Mouse (Mus musculus): ENCODE measurements around the gene Grik3. TPM values are rescaled to one million over a fixed set of nuclear protein-coding genes. Genes with fewer than 3 reads are reported as not detected.

Gene Grik3
- polyA plus RNA-seq, 1 experiment from 2014 or later, result 0.07 TPM

DNA sequence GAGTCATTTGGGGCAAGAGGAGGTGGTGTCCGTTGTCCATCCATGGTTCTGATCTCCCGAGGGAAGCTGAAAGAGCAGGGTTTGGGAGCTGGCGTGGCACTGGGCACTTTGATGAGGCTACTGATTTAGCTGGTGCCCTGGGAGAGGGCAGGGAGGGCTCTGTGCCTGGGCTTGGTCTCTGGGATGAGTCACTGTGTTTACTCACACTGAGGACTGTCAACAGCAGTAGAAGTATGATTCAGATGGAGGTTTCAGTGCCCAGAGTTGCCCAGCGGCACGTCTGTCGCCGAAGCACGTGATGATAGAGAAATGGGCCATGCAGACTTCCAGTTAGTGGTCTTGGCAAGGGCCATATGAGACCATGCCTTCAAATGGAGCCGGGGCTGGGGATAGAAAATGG is 63.3 kb downstream of the Grik3 start:
- TF ChIP-seq CTCF (IDR thresholded peaks at IDR 0.05; ENCODE audit: low read depth), result no peak
- Histone ChIP-seq H3K36me3 (ENCODE audit: control insufficient read depth, insufficient read depth) (no peaks in the 10 kb centered on the region), H3K9ac (ENCODE audit: low read depth, low read length) (no peak overlapping the region), H3K4me2 (replicated peaks; ENCODE audit: low read depth) (no peak overlapping the region), H3K4me1 (replicated peaks; ENCODE audit: control insufficient read depth, insufficient read depth, low read length) (no peaks in the 10 kb centered on the region), H3K27me3 (replicated peaks; ENCODE audit: control insufficient read depth, insufficient read depth, low read length) (no peaks in the 10 kb centered on the region), H3K4me3 (ENCODE audit: low read depth, low read length) (no peak overlapping the region), H3K9me3 (ENCODE audit: control insufficient read depth) (no peaks in the 10 kb centered on the region), H3K27ac (ENCODE audit: low read depth, low read length) (no peak overlapping the region)
- 85% methylated on average over 9 of the region's 9 CpGs for WGBS
- no peak for ATAC-seq

DNA sequence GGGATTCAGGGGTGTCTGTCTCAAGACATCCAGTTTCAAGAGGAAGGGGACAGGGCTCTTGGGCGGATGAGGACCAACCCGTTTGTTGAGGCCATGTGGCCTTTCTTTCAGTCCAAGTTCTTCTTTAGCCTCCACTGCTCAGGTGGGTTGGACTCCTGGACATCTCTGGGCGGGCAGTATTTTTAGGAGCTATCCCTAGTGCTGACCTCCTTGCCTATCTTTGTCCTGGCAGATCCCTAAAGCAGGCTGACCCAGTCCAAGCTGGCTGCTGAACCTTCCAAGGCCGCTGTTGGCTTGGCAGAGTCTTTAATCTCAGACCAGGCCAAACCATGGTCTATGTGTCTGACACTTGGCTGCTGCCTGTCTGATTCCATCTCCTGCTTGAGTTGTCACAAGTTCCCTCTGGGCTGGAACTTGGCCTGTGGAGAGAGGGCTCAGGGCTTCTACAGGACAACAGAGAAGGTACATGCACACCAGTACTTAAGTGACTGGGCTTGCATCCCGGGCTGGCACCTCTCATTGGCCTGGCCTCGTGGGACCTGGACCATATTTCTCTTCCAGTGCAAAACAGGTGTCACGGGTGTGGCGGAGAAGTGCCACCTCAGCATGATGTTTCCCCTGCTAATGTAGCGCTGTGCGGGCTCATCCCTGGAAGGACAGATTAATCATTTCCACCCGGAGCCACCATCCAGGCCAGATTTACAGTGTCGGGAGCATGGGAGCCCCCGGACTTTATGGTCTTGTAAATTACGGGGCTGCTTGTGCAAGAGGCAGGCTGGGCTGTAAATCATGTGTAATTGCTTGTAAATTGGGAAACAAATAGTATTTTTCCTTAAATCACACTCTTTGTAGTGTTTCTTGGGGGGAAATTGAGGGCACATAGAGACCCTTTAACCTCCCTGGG is 66.2 kb downstream of the Grik3 start:
- Histone ChIP-seq H3K27me3 (replicated peaks; ENCODE audit: control insufficient read depth, insufficient read depth, low read length) (no peaks in the 10 kb centered on the region), H3K4me1 (replicated peaks; ENCODE audit: control insufficient read depth, insufficient read depth, low read length) (no peaks in the 10 kb centered on the region), H3K9ac (ENCODE audit: low read depth, low read length) (no peak overlapping the region), H3K4me2 (replicated peaks; ENCODE audit: low read depth) (no peak overlapping the region), H3K27ac (ENCODE audit: low read depth, low read length) (no peak overlapping the region), H3K36me3 (ENCODE audit: control insufficient read depth, insufficient read depth) (no peaks in the 10 kb centered on the region), H3K4me3 (ENCODE audit: low read depth, low read length) (no peak overlapping the region), H3K9me3 (ENCODE audit: control insufficient read depth) (no peaks in the 10 kb centered on the region)
- ATAC-seq, result no peak
- 48% methylated on average over 14 of the region's 14 CpGs for WGBS
- TF ChIP-seq CTCF (IDR thresholded peaks at IDR 0.05; ENCODE audit: low read depth), result no peak

DNA sequence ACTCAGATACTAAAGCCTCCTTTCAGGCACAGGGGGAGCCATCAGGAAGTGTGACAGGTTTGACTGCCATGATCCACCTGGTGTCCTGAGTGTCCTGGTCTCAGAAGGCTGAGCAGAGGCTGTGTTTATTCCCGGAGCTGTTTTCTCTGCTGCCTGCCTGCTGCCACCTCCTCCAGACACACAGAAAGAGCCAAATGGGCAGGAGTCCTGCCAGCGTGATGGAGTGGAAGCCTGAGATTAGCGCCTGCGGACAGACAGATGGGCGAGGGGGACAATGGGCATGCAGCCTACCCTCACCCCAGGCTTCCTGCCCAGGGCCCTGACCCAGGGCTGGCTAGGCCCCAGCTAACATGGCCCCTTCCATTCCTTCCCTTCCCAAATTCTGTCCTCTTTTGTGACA is 69.1 kb downstream of the Grik3 start:
- no peak for ATAC-seq
- 64% methylated on average over 5 of the region's 5 CpGs for WGBS

DNA sequence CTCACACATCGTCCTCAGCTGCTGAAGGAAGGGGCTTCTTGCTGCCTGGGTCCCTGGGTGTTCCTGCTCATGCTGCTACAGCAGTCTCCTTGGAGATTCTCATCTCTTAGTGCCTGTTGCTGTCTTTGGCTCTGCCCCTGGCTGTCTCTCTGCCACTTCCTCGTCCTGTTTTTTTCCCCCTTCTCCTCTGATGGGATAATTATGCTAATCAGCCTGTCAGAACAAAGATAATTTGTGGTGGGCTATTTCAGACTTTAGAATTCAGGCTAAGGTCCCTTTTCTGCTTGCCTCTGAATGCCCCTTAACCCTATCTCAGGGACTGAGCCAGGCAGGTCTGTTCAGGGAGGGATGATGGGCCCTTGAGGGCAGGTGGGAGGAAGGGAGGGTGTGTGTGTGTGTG is 70.3 kb downstream of the Grik3 start:
- Histone ChIP-seq H3K4me3 (ENCODE audit: low read depth, low read length) (no peak overlapping the region), H3K9me3 (ENCODE audit: control insufficient read depth) (no peaks in the 10 kb centered on the region), H3K4me2 (replicated peaks; ENCODE audit: low read depth) (no peak overlapping the region), H3K4me1 (replicated peaks; ENCODE audit: control insufficient read depth, insufficient read depth, low read length) (no peaks in the 10 kb centered on the region), H3K9ac (ENCODE audit: low read depth, low read length) (no peak overlapping the region), H3K27me3 (replicated peaks; ENCODE audit: control insufficient read depth, insufficient read depth, low read length) (no peaks in the 10 kb centered on the region), H3K36me3 (ENCODE audit: control insufficient read depth, insufficient read depth) (no peaks in the 10 kb centered on the region), H3K27ac (ENCODE audit: low read depth, low read length) (no peak overlapping the region)
- no peak for TF ChIP-seq CTCF (IDR thresholded peaks at IDR 0.05; ENCODE audit: low read depth)
- WGBS, result 19% methylated on average over 2 of the region's 2 CpGs
- ATAC-seq, result no peak

More for the DNA sequence above, 69.1 kb downstream of the Grik3 start:
- TF ChIP-seq CTCF (IDR thresholded peaks at IDR 0.05; ENCODE audit: low read depth), result no peak
- no peak overlapping the region for H3K9ac ChIP-seq (ENCODE audit: low read depth, low read length)
- H3K27me3 ChIP-seq (replicated peaks; ENCODE audit: control insufficient read depth, insufficient read depth, low read length), result no peaks in the 10 kb centered on the region
- no peaks in the 10 kb centered on the region for H3K9me3 ChIP-seq (ENCODE audit: control insufficient read depth)
- H3K4me3 ChIP-seq (ENCODE audit: low read depth, low read length), result no peak overlapping the region
- H3K27ac ChIP-seq (ENCODE audit: low read depth, low read length), result no peak overlapping the region
- H3K4me1 ChIP-seq (replicated peaks; ENCODE audit: control insufficient read depth, insufficient read depth, low read length), result no peaks in the 10 kb centered on the region
- H3K4me2 ChIP-seq (replicated peaks; ENCODE audit: low read depth), result no peak overlapping the region
- H3K36me3 ChIP-seq (ENCODE audit: control insufficient read depth, insufficient read depth), result no peaks in the 10 kb centered on the region

DNA sequence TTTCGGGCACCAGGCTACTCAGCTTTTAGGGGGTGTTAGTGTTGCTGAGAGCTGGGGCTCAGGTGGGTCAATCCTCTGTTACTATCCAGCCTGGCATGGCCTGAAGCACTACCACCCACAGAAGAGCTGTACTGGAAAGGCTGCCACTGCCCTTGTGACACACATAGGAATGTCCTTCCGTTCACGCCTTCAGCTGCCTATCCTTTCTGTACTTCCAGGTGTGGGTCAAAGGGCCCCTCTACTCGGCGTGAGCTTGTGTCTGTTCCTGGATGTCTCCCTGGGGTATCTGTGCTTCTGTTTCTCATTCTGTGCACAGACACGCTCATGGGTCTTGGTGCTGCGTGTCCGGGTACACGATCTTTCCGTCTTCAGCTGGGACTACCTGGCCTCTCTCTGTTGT is 73.1 kb downstream of the Grik3 start:
- H3K9me3 ChIP-seq (ENCODE audit: control insufficient read depth), result no peaks in the 10 kb centered on the region
- H3K27ac ChIP-seq (ENCODE audit: low read depth, low read length), result no peak overlapping the region
- 83% methylated on average over 10 of the region's 10 CpGs for WGBS
- no peak overlapping the region for H3K9ac ChIP-seq (ENCODE audit: low read depth, low read length)
- H3K27me3 ChIP-seq (replicated peaks; ENCODE audit: control insufficient read depth, insufficient read depth, low read length), result no peaks in the 10 kb centered on the region
- H3K36me3 ChIP-seq (ENCODE audit: control insufficient read depth, insufficient read depth), result no peaks in the 10 kb centered on the region
- ATAC-seq, result no peak
- no peak overlapping the region for H3K4me3 ChIP-seq (ENCODE audit: low read depth, low read length)
- no peak overlapping the region for H3K4me2 ChIP-seq (replicated peaks; ENCODE audit: low read depth)
- H3K4me1 ChIP-seq (replicated peaks; ENCODE audit: control insufficient read depth, insufficient read depth, low read length), result no peaks in the 10 kb centered on the region
- TF ChIP-seq CTCF (IDR thresholded peaks at IDR 0.05; ENCODE audit: low read depth), result no peak

DNA sequence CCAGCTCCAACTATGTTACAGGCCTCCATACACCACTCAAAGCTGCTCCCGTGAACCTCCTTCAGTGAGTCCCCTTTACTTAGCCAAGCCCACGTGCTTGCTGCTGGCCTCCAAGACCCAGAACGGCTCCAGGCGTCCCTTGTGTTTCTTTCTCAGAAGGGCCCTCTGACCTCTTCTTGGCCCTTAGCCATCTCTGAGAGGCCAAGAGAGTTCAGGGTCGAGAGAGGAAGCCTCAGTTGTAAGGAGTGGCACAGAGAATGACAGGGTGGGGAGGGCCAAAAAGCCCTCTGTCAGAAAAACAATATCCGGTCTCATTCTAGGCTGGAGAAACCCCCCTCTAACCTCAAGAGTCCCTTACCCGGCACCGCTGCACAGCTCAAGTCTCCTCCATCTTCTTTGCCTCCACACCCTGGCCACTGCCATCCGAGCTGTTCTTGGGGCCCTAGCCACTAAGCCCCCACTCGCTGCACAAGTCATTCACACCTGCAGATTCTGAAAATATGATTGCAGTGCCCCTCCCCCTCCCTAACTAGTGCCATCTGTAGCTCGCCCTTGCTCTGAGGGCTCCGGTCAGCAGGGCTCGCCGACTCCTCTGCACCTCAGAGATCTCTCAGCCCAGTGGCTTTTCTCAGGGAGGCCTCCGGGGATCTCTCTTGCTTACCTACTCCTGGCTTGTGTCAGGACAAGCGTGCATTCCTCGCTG is 73.7 kb downstream of the Grik3 start:
- no peaks in the 10 kb centered on the region for H3K4me1 ChIP-seq (replicated peaks; ENCODE audit: control insufficient read depth, insufficient read depth, low read length)
- ATAC-seq, result no peak
- 52% methylated on average over 17 of the region's 17 CpGs for WGBS
- no peaks in the 10 kb centered on the region for H3K9me3 ChIP-seq (ENCODE audit: control insufficient read depth)
- no peak overlapping the region for H3K27ac ChIP-seq (ENCODE audit: low read depth, low read length)
- no peak overlapping the region for H3K9ac ChIP-seq (ENCODE audit: low read depth, low read length)
- H3K4me3 ChIP-seq (ENCODE audit: low read depth, low read length), result no peak overlapping the region
- H3K36me3 ChIP-seq (ENCODE audit: control insufficient read depth, insufficient read depth), result no peaks in the 10 kb centered on the region
- TF ChIP-seq CTCF (IDR thresholded peaks at IDR 0.05; ENCODE audit: low read depth), result no peak
- H3K27me3 ChIP-seq (replicated peaks; ENCODE audit: control insufficient read depth, insufficient read depth, low read length), result no peaks in the 10 kb centered on the region
- no peak overlapping the region for H3K4me2 ChIP-seq (replicated peaks; ENCODE audit: low read depth)

Data from intestine, postnatal 0 days (tissue).